Mouse (Mus musculus) forebrain, embryonic 12.5 days (tissue): ENCODE results near the gene Thada. TPM values are rescaled to one million over a fixed set of nuclear protein-coding genes. Genes with fewer than 3 reads are reported as not detected.

ENCODE experiments used
- ATAC-seq: fragments of 200-750 bp; cut with Nextera tagmentation; 2 replicates; pipeline ENCODE4 v1.8.0; 2017; ENCODE audit warnings: moderate TSS enrichment; ENCODE audit not compliant: low FRiP score
- H3K27ac ChIP-seq: fragments of 300-500 bp; sonication (generic); 2 replicates; pipeline ENCODE4 v1.5.1; 2016; ENCODE audit warnings: mild to moderate bottlenecking
- H3K27me3 ChIP-seq: fragments of 300-500 bp; sonication (generic); 2 replicates; pipeline ENCODE4 v1.6.1; 2016; ENCODE audit warnings: mild to moderate bottlenecking
- H3K36me3 ChIP-seq: fragments of 300-500 bp; sonication (generic); replicated peaks from 2 replicates; pipeline ENCODE4 v1.6.1; 2016; ENCODE audit warnings: mild to moderate bottlenecking
- H3K4me1 ChIP-seq: fragments of 300-500 bp; sonication (generic); 2 replicates; pipeline ENCODE4 v1.6.1; 2016
- H3K4me2 ChIP-seq: fragments of 300-500 bp; sonication (generic); 2 replicates; pipeline ENCODE4 v1.6.1; 2016; ENCODE audit warnings: mild to moderate bottlenecking, moderate library complexity
- H3K4me3 ChIP-seq: fragments of 300-500 bp; sonication (generic); replicated peaks from 2 replicates; pipeline ENCODE4 v1.5.1; 2016; ENCODE audit warnings: mild to moderate bottlenecking
- H3K9ac ChIP-seq: fragments of 300-500 bp; sonication (generic); 2 replicates; pipeline ENCODE4 v1.6.1; 2016; ENCODE audit warnings: mild to moderate bottlenecking
- H3K9me3 ChIP-seq: fragments of 300-500 bp; sonication (generic); 2 replicates; pipeline ENCODE4 v1.6.1; 2016
- WGBS: fragments of 180-500 bp; shearing (Covaris S2); methylation state at CpG from one replicate; pipeline ENCODE4 v1.1.7; 2016; 5-methylcytosine and 5-hydroxymethylcytosine counted together
- polyA plus RNA-seq: library from polyadenylated mRNA; unstranded; fragments of >200 nt; fragmentation: Nextera tagmentation; extraction: Ambion mirVana; gene quantifications from 2 replicates; pipeline ENCODE4 v1.2.1, GENCODE M21; 2016

The Thada gene
- polyA plus RNA-seq, 1 experiment from 2014 or later = 11.8 TPM

DNA sequence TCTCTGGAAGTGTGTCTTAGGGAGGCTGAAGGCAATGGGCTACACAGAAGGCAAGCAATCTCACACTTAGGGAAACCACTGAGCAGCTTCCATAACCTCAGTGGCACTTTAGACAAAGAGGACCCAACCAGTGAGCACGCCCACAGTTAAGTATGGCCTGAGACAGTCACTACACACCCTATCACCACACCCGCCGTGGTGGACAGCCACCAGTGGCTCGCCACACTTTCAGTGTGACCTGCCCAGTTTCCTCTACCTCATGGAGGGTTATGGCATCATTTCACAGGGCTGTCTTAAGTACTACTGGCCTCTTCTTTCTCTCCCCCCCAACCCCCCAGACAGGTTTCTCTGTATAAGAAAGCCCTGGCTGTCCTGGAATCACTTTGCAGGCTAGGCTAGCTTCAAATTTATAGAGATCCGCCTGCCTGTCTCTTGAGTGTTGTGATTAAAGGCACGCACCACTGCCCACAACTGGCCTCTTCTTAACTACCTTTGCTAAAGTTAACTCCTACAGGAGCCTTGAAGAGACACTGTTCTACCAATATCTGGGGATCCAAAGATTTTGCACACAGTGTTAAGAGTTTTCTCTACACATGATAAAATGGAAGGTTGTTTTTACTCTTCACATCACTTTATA lies 194.3 kb downstream of the Thada start:
- 98% methylated on average over 6 of the region's 6 CpGs for WGBS
- H3K36me3 ChIP-seq = peaks cover 9% of the 10 kb centered on the region; the same call in 1 of the 2 replicates
- no peak overlapping the region for H3K27ac ChIP-seq
- ATAC-seq = no peak
- no peaks in the 10 kb centered on the region for H3K27me3 ChIP-seq
- peaks cover 10% of the 10 kb centered on the region for H3K4me1 ChIP-seq
- no peak overlapping the region for H3K4me3 ChIP-seq
- H3K9ac ChIP-seq = no peak overlapping the region
- no peaks in the 10 kb centered on the region for H3K9me3 ChIP-seq
- no peak overlapping the region for H3K4me2 ChIP-seq

GRCm38 (mm10) chr17:84269722-84270121 lies 196.3 kb downstream of the Thada start:
- 97% methylated on average over 5 of the region's 5 CpGs for WGBS
- no peak overlapping the region for H3K27ac ChIP-seq
- ATAC-seq = no peak

GRCm38 (mm10) chr17:84268450-84268849 lies 197.6 kb downstream of the Thada start:
- Histone ChIP-seq H3K27ac (no peak overlapping the region), H3K4me3 (no peak overlapping the region), H3K27me3 (no peaks in the 10 kb centered on the region), H3K36me3 (peaks cover 9% of the 10 kb centered on the region; the same call in 1 of the 2 replicates), H3K9ac (no peak overlapping the region), H3K4me2 (no peak overlapping the region), H3K9me3 (no peaks in the 10 kb centered on the region), H3K4me1 (peaks cover 3% of the 10 kb centered on the region; the same call in 1 of the 2 replicates)
- ATAC-seq = no peak
- 74% methylated on average over 3 of the region's 3 CpGs for WGBS

More at GRCm38 (mm10) chr17:84269722-84270121, 196.3 kb downstream of the Thada start:
- Histone ChIP-seq H3K4me2 (no peak overlapping the region), H3K9ac (no peak overlapping the region), H3K4me3 (no peak overlapping the region), H3K9me3 (no peaks in the 10 kb centered on the region), H3K36me3 (peaks cover 9% of the 10 kb centered on the region; the same call in 1 of the 2 replicates), H3K27me3 (no peaks in the 10 kb centered on the region), H3K4me1 (peaks cover 9% of the 10 kb centered on the region)

DNA sequence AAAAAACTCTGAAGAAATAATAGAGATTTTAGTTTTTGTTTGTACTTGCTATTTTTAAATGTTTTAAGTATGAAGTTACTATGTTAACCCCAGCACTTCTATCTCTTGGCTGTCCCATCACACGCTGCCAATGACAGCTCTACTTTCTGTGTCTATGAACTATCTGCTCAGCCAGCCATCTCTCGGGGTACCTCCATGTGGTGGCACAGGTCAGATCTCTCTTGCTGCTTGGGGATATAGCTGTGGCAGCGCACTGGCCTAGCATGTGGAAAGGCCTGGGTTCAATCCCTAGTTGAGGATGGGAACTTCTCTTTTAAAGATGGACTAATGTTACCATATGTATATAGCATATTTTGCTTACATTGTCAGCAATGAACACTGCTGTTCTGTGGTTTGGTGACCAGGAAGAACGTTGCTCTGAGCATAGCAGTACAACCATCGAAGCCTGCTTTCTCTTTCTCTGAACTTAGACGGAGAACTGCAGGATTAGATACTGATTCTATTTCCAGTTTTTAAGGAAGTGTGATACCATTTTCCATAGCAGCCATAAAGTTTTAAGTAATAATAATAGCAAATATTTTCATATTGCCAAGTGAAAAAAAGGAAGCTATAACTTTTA lies 198.4 kb downstream of the Thada start:
- H3K27ac ChIP-seq = no peak overlapping the region
- no peak overlapping the region for H3K4me2 ChIP-seq
- no peak overlapping the region for H3K4me3 ChIP-seq
- no peaks in the 10 kb centered on the region for H3K27me3 ChIP-seq
- WGBS = 95% methylated on average over 6 of the region's 6 CpGs
- ATAC-seq = no peak
- H3K9me3 ChIP-seq = no peaks in the 10 kb centered on the region
- peaks cover 3% of the 10 kb centered on the region; the same call in 1 of the 2 replicates for H3K4me1 ChIP-seq
- H3K36me3 ChIP-seq = peaks cover 9% of the 10 kb centered on the region; the same call in 1 of the 2 replicates
- no peak overlapping the region for H3K9ac ChIP-seq

DNA sequence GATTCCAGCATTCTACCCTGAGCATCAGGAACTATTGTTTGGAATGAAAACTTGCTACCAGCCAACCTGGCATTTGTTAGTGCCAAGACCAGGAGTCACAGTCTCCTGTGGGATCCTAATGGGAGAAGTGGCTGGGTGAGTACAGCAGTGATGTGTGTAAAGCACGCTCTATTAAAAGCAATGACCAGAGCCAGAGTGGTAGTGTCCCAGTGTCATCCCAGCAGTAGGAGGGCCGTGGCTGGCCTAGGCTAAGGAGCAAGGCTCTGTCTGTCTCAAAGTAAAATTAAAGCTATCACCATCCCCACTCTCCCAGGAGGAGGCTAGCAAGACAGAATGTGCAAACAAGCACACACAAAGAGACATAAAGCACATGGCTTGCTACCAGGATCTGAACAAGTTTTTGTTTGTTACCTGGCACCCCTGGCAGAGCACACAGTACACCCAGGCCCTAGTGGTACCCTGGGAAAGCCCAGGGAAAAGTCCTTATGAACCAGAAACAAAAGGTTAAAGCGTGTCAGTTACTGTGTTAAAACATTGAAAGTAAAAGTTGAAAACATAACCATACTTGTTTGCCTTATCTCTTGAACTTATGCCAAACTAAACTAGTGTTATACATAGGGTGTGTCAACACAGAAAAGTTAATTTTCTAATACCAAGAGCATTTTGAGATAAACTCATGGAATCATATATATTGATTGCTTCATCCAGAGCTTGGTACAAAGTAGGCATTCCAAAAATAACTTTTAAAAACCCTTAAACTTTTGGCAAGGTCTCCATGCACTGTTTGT lies 199.7 kb downstream of the Thada start:
- Histone ChIP-seq H3K27me3 (no peaks in the 10 kb centered on the region), H3K4me1 (peaks cover 3% of the 10 kb centered on the region; the same call in 1 of the 2 replicates), H3K4me2 (no peak overlapping the region), H3K36me3 (peaks cover 9% of the 10 kb centered on the region; the same call in 1 of the 2 replicates), H3K4me3 (no peak overlapping the region), H3K9me3 (no peaks in the 10 kb centered on the region), H3K27ac (no peak overlapping the region), H3K9ac (no peak overlapping the region)
- WGBS = 90% methylated on average over 3 of the region's 3 CpGs
- no peak for ATAC-seq

DNA sequence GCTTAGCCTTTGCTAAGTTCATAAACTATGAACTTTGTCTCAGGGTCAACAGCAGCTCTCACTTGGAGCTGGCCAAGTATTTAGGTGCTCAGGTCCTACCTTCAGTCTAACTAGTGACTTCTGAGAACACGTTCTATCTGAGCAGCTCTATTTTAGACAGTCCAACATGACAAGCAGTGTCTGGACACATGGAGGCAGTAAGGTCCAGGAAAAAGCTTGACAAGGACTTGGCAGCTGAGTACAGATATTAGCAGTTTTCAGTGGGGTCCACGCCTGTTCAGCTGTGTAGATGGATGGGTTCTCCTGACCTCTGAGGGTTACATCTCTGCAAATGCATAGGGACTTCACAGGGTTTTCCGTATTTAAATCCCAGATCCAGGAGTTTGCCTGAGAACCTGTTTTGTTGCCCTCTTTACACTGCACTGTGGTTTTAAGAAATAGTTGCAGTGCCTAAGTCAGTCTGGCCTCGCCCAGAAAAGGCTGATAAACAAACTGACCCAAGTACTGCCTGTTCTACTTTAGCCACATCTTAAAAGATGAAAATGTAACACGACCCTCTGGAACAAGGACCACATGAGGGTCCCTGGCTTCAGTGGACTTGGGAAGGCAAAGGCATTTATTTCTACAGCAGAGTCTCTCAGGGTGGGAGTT lies 200.4 kb downstream of the Thada start:
- WGBS = 86% methylated on average over 5 of the region's 5 CpGs
- Histone ChIP-seq H3K4me2 (no peak overlapping the region), H3K4me3 (no peak overlapping the region), H3K4me1 (peaks cover 3% of the 10 kb centered on the region; the same call in 1 of the 2 replicates), H3K27ac (no peak overlapping the region), H3K27me3 (no peaks in the 10 kb centered on the region), H3K9ac (no peak overlapping the region), H3K36me3 (0 out of 2 replicates have a peak, but pooled peaks cover 6% of the 10 kb centered on the region), H3K9me3 (no peaks in the 10 kb centered on the region)
- no peak for ATAC-seq

GRCm38 (mm10) chr17:84264305-84264704 lies 201.7 kb downstream of the Thada start:
- no peak overlapping the region for H3K4me2 ChIP-seq
- no peaks in the 10 kb centered on the region for H3K9me3 ChIP-seq
- H3K9ac ChIP-seq = no peak overlapping the region
- H3K36me3 ChIP-seq = no peaks in the 10 kb centered on the region
- no peak overlapping the region for H3K4me3 ChIP-seq
- no peak overlapping the region for H3K27ac ChIP-seq
- H3K27me3 ChIP-seq = no peaks in the 10 kb centered on the region
- H3K4me1 ChIP-seq = peaks cover 3% of the 10 kb centered on the region; the same call in 1 of the 2 replicates
- WGBS = 77% methylated on average over 6 of the region's 6 CpGs
- ATAC-seq = no peak

DNA sequence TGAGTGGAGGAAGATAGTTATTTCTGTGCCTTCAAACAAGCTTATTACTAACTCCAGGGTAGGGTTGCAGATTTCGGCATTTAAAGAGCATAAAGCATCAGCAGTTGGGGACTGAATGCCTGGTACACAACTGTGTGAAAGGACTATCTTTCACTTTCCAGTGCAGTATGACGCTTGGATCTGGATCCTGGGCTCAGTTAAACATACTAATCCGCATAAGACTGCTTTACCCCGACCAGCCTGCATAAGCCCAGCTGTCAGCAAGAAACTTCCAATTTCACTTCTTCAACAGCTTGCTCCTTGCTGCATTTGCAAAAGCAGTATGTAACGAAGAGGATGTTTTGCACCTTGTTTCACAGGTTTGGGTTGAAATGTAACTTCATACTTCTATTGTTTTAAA lies 202.4 kb downstream of the Thada start:
- Histone ChIP-seq H3K4me1 (peaks cover 3% of the 10 kb centered on the region; the same call in 1 of the 2 replicates), H3K27me3 (no peaks in the 10 kb centered on the region), H3K4me3 (no peak overlapping the region), H3K9me3 (no peaks in the 10 kb centered on the region), H3K9ac (no peak overlapping the region), H3K27ac (no peak overlapping the region), H3K4me2 (no peak overlapping the region), H3K36me3 (no peaks in the 10 kb centered on the region)
- no peak for ATAC-seq
- WGBS = 87% methylated on average over 5 of the region's 5 CpGs

GRCm38 (mm10) chr17:84262325-84262979 lies 203.6 kb downstream of the Thada start:
- H3K9me3 ChIP-seq = no peaks in the 10 kb centered on the region
- peaks cover 3% of the 10 kb centered on the region; the same call in 1 of the 2 replicates for H3K4me1 ChIP-seq
- no peak overlapping the region for H3K27ac ChIP-seq
- H3K4me3 ChIP-seq = no peak overlapping the region
- no peak overlapping the region for H3K9ac ChIP-seq
- WGBS = 89% methylated on average over 9 of the region's 9 CpGs
- no peak for ATAC-seq
- no peaks in the 10 kb centered on the region for H3K27me3 ChIP-seq
- H3K36me3 ChIP-seq = no peaks in the 10 kb centered on the region
- H3K4me2 ChIP-seq = no peak overlapping the region

DNA sequence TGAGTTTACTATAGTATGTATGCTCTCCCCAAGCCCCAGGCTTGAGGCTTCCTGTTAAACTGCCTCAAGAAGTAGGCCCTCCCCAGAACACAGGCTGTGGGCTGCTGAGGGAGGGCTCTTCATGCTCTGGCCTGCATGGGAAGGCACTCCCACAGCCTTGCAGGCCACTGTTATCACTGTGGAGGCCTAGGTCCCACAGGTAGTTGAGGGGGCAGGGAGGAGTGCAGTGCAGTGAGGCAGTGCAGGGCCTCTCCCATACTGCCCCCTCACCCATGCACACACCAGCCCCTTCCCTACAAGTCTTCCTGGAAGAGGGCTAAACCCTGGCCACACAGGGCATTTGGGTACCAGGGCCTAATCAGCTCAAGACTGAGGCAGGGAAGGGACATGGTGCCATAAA lies 205.0 kb downstream of the Thada start:
- H3K9ac ChIP-seq = no peak overlapping the region
- no peaks in the 10 kb centered on the region for H3K36me3 ChIP-seq
- H3K4me1 ChIP-seq = peaks cover 3% of the 10 kb centered on the region; the same call in 1 of the 2 replicates
- H3K27ac ChIP-seq = no peak overlapping the region
- H3K4me3 ChIP-seq = no peak overlapping the region
- no peak for ATAC-seq
- no peaks in the 10 kb centered on the region for H3K27me3 ChIP-seq
- no peak overlapping the region for H3K4me2 ChIP-seq
- H3K9me3 ChIP-seq = no peaks in the 10 kb centered on the region

- Histone ChIP-seq H3K4me1 (peaks cover 3% of the 10 kb centered on the region; the same call in 1 of the 2 replicates), H3K36me3 (no peaks in the 10 kb centered on the region), H3K9ac (no peak overlapping the region), H3K4me2 (no peak overlapping the region), H3K9me3 (no peaks in the 10 kb centered on the region), H3K27me3 (no peaks in the 10 kb centered on the region), H3K27ac (no peak overlapping the region), H3K4me3 (no peak overlapping the region)
- ATAC-seq = no peak
Measured at GRCm38 (mm10) chr17:84260226-84260625, 205.8 kb downstream of the Thada start.
